Mouse (Mus musculus): ENCODE measurements around the gene Dmd.

Dmd gene

DNA sequence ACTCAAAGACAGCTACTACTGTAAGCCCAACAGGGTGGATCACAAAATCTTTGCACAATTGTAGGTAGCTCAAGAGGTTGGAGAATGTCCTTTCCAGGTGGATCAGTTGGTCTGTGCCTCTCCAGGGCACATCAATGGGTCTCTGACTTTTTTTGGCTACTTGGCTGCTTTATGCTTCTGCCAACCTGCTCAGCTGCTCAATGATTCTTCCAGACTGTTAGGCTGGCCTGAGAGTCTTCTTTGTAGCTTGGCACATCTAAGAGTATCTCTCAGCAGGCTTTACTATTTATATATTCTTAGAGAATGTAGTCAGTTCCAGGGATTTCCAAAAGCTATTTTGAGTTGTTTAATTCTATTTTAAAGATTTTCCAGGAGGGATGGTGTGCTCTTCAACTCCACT, 1416.3 kb downstream of the Dmd start:
- no peak for DNase-seq (ENCODE audit: low read depth, low spot score)

DNA sequence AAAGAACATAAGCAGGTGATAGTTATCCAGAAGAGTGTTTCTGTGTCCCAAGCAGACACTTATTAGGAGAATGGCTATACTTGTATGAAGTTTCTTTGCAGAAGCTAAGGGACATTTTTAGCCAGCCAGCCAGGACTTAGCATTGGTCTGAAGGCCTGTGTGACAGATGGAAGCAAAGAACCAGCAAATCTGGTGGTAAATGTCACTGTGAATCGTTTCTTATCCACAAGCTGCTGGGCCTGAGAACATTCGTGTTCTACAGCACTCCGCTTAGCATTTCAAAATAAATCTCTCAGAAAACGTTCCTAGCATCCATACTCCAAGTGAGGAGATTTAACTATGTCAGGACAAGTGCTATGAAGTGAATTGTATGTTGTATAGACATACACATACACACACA, 1486.9 kb downstream of the Dmd start:
- DNase-seq (ENCODE audit: low read depth, low spot score), result no peak

DNA sequence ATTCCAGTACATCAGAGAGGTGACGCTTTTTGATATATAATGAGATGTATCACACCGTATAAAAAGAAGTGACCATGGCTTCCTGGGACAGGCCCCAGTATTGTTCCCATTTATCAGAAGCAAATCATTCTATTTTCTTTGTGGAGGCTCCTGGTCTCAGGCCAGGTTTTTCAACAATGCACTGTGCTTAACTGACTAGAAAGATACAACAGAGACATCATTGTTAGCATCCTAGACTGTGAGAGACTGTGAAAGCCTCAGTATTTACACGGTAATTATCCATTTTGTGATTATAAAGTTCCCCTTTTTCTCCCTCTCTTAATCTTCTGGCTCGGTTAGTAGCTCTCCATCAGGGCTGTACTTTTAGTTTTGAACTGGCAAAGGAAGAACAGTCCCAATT, 1487.9 kb downstream of the Dmd start:
- no peak for DNase-seq (ENCODE audit: low read depth, low spot score)

DNA sequence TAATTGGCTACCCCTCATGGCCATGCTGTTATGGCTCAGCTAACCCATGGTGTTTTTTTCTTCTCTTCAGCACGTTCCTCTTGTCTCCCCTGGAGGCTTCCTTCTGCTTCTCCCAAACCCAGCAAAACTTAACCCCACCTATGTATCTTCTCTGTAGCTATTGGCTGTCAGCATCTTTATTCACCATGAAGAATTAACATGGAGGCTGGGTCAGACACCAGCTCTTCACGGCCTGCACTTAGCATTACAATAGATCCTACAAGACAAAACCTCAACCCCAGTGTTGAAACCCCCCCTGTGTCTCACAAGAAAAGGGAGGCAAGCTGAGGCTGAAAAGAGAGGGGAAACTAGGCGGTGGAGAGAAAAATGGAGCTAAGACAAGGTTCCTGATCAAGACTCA, 1494.3 kb downstream of the Dmd start:
- DNase-seq (ENCODE audit: low read depth, low spot score), result no peak

DNA sequence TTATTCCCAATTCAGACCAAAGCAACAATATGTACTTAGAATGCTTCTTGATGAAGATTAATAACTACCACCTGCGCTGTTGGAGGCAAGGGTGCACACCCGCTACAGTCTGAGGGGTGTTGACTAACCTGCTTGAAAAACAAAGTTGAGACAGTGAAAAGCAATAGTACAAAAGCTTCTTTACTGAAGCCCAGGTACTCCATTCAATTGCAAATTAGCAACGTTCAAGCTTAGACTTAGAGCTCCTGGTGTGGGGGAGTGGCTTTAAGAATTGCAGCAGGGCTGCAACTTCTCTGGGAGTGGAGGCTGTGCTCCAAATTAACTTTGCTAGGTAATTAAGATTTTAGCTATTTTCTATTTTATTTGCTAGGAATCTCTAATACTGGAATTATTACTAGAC, 1495.3 kb downstream of the Dmd start:
- no peak for DNase-seq (ENCODE audit: low read depth, low spot score)

- no peak for DNase-seq (ENCODE audit: low read depth, low spot score)
Measured at GRCm38 (mm10) chrX:84444638-84445037, 1496.0 kb downstream of the Dmd start.

DNA sequence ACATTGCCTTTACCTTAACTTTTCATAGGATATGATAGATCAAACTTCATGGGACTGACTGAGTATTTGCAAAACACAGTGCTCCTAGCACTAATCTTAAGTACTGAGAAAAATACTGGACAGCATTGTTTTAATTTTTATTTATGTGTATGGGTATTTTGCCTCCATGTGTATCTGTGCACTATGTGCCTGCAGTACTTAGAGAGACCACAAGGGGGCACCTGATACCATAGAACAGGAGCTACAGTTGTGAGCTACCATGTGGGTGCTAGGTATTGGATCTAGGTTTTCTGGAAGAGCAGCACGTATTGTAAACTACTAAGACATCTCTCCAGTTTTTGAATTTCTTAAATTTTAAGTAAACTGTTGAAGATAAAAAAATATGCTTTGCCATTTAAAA, 1505.8 kb downstream of the Dmd start:
- DNase-seq (ENCODE audit: low read depth, low spot score), result peak; percentile 9

DNA sequence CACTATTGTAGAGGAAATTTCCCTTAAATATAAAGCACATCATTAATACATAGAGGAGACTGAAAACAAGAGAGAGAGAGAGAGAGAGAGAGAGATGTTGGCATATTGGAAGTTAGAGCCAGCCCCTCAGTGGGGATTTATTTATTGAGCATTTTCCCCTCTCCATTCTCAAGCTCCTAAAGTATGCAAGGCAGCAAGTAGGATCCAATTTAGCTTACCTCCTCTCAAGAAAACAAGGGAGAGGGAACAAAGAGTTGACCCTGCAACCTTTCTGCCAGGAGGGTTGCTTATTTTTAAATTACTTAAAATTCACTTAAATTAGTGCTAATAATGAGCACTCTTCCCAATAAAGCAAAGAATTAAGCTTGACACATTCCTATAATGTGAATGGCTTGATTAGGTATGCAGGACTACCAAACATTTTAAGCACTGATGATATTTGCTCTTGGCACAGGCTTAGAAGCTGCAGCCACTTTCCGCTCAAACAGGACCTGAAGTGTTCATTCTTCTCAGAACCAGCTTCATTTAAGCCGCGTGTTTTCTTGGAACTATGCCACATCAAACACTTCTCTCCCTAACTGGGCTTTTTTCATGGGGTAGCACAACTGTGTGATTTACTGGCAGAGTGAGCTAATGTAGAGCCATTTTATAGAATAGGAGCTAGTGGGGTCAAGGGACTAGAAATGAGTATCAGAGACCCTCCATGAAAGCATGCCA, 1566.1 kb downstream of the Dmd start:
- no peak for DNase-seq (ENCODE audit: low read depth, low spot score)

GRCm38 (mm10) chrX:84551995-84552394, 1603.3 kb downstream of the Dmd start:
- no peak for DNase-seq (ENCODE audit: low read depth, low spot score)

GRCm38 (mm10) chrX:84553441-84553840, 1604.8 kb downstream of the Dmd start:
- DNase-seq (ENCODE audit: low read depth, low spot score), result peak; percentile 2

GRCm38 (mm10) chrX:84598476-84598875, 1649.8 kb downstream of the Dmd start:
- no peak for DNase-seq (ENCODE audit: low read depth, low spot score)

GRCm38 (mm10) chrX:84640446-84640845, 1691.8 kb downstream of the Dmd start:
- no peak for DNase-seq (ENCODE audit: low read depth, low spot score)

- DNase-seq (ENCODE audit: low read depth, low spot score), result no peak
Measured at GRCm38 (mm10) chrX:84747683-84748082, 1799.0 kb downstream of the Dmd start.

DNA sequence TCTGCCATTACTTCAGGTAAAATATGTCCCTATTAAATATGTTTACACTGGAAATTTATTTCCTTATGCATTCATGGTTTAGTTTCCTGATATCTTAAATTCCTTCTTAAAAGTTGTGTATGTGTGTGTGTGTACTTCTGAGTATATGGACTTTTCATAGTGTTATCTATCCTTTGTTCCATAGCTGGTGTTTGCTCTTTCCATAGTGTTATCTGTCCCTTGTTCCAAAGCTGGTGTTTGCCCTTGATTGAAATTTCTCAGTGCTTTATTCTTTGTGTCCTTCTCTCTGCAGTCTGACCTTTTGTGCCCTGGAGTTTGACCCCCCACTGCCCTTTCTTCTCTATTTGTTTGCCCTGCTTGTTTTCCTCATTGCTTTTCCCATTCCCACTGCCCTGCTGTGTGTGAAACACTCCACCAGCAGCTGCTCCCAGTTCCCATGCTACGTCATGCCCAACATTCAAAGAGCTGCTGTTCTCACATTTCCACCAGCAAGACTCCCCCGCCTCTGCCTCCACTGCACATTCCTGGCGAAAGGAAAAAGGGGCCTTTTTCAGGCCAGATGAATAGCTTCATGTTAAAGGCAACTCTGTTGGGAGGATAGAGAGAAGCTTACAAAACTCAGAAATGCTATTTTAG, 1911.5 kb downstream of the Dmd start:
- DNase-seq (ENCODE audit: low read depth, low spot score), result no peak

- DNase-seq (ENCODE audit: low read depth, low spot score), result no peak
Measured at GRCm38 (mm10) chrX:84873090-84873489, 1924.4 kb downstream of the Dmd start.

GRCm38 (mm10) chrX:84878125-84878524, 1929.5 kb downstream of the Dmd start:
- DNase-seq (ENCODE audit: low read depth, low spot score), result no peak

DNA sequence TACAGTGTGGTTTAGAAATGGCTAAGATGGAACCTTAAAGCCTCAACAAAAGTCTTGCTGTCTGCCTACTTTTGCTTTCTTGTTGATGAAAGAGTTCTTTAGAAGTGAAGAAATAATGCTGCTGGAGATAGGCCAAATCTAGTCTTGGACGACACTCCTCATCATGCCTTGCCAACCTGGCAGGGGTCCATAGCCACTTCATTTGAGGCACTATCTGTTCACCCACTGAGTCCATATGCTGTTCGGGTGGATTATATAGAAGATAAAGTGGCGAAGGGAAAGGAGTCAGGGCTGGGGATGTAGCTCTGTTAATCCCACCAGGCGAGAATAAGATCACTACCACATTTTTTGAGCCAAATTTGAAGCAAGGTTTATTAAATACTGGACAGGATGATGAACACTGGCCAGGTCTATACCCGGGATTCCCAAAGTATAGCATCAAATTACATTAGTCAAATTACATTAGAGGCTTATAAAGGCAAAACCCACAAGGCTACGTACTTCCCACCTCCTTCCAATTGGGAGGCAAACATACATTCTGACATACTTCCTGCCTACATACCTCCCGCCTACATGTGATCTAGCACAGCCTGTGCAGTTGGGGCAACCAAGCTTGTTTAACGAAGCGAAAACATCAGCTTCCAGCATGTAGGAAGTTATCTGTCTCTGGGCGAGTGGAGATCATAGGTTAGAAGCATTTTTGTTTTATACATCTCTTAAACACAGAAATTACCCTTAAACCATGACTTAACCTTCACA, 1984.2 kb downstream of the Dmd start:
- no peak for DNase-seq (ENCODE audit: low read depth, low spot score)

GRCm38 (mm10) chrX:84960557-84960956, 2011.9 kb downstream of the Dmd start:
- no peak for DNase-seq (ENCODE audit: low read depth, low spot score)

GRCm38 (mm10) chrX:84960972-84961371, 2012.3 kb downstream of the Dmd start:
- no peak for DNase-seq (ENCODE audit: low read depth, low spot score)

- DNase-seq (ENCODE audit: low read depth, low spot score), result no peak
Measured at GRCm38 (mm10) chrX:85008304-85008703, 2059.6 kb downstream of the Dmd start.

DNA sequence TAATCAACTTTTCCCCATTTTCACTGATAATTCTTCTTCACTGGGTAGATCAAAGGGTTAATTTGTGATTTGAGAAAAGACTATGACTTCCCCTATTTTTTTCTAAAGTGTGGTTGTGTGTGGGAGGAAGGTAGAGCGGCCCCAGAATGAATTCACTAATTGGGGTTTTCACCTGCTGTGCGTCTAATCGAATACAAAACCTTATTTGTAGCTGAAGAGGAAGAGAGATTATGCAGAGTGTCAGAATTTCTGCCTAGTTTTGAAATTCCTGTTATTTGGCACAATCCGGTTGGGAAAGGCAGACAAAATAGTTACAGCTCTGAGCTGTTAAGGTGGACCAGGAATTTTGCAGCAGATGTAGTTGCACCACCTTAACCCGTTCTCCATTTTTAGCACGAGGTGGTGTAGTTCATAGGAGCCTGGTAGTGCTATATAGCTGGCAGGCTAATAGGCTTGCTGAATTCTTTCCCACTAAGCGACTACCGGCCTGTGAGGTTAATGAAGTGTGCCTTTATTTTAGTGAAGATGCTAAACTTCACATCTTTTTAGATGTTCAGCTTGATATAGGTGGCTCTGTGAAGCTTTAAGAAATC, 2092.9 kb downstream of the Dmd start:
- no peak for DNase-seq (ENCODE audit: low read depth, low spot score)

GRCm38 (mm10) chrX:85046631-85047030, 2098.0 kb downstream of the Dmd start:
- no peak for DNase-seq (ENCODE audit: low read depth, low spot score)
